Mouse (Mus musculus): ENCODE measurements around the gene Dse. TPM values are rescaled to one million over a fixed set of nuclear protein-coding genes. Genes with fewer than 3 reads are reported as not detected.

Dse gene
- polyA plus RNA-seq, 1 experiment from 2014 or later, result 25.4 TPM

DNA sequence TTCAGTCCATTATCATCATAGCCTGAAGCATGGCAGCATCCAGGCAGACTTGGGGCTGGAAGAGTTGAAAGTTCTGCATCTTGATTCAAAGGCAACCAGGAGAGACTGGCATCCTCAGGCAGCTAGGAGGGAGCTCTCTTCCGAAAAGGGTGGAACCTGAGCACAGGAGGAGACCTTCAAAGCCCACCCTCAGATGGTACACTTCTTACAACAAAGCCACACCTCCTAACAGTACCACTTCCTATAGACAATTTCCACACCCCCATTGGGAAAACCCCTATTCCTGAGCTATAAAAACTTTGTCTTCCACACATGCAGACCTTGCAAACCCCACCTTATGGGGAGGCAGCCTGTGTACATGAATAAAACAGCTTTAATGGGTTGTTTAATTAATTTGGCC is 25.9 kb upstream of the Dse start:
- no peak overlapping the region for H3K4me3 ChIP-seq (ENCODE audit: low read length)
- no peaks in the 10 kb centered on the region for H3K4me1 ChIP-seq (ENCODE audit: insufficient read depth, low read length)
- H3K36me3 ChIP-seq (ENCODE audit: insufficient read depth, low read length), result no peaks in the 10 kb centered on the region
- no peak for ATAC-seq (ENCODE audit: low FRiP score, low TSS enrichment)
- H3K9ac ChIP-seq (replicated peaks; ENCODE audit: low read length), result no peak overlapping the region
- no peaks in the 10 kb centered on the region for H3K27me3 ChIP-seq (ENCODE audit: insufficient read depth, low read length)
- no peak overlapping the region for H3K4me2 ChIP-seq (replicated peaks; ENCODE audit: low read depth, low read length)
- no peak overlapping the region for H3K27ac ChIP-seq (ENCODE audit: low read length)
- H3K9me3 ChIP-seq (ENCODE audit: low read length), result no peaks in the 10 kb centered on the region
- WGBS, result 70% methylated on average over 1 of the region's 1 CpGs

DNA sequence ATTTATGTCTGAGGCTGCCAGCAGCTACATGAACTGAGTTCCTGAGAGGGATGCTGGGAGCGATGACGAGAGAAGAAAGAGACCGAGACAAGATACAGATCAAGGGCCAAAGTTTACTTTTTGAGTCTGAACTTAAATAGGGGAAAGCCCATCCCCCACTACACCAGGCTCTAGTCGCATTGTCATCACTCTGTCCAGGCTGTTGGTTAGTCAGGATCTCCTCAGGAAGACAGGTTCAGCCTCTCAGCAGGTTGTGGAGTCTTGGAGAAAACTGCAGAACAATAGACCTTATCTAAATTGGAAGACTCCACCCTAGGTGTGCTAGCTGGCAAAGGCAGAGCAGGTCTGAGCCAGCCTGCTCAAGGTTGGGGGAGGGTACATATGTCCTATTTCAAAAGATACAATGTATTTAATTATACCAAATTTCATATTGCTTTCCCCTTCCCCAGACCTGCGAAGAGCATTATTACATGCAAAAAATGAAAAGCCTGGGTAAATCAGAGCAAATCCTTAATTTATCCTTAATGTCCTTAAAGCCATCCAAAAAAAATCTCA is 22.7 kb upstream of the Dse start:
- Histone ChIP-seq H3K4me1 (ENCODE audit: insufficient read depth, low read length) (no peaks in the 10 kb centered on the region), H3K4me3 (ENCODE audit: low read length) (no peak overlapping the region), H3K27me3 (ENCODE audit: insufficient read depth, low read length) (no peaks in the 10 kb centered on the region), H3K27ac (ENCODE audit: low read length) (no peak overlapping the region), H3K9ac (replicated peaks; ENCODE audit: low read length) (no peak overlapping the region), H3K36me3 (ENCODE audit: insufficient read depth, low read length) (no peaks in the 10 kb centered on the region), H3K4me2 (replicated peaks; ENCODE audit: low read depth, low read length) (no peak overlapping the region), H3K9me3 (ENCODE audit: low read length) (0 out of 2 replicates have a peak, but pooled peaks cover 2% of the 10 kb centered on the region)
- 50% methylated on average over 5 of the region's 5 CpGs for WGBS
- no peak for ATAC-seq (ENCODE audit: low FRiP score, low TSS enrichment)

DNA sequence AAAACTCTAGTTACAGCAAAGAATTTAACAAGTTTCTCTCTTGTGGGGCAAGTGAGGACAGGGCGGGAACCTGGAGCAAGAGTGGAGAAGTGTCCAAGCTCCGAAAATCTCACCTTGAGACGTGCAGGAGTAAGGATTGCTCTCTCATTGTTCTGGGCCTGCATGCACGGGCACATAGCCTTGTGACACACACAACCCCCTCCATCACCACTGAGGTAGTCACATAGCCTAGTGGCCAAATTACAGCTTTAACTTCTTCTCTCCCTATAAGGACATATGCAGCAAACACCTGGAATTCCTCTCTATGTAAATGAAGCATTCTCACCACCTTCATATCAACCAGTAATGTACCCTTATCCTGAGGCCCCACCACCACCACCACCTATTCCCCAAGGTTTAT is 22.0 kb upstream of the Dse start:
- Histone ChIP-seq H3K9me3 (ENCODE audit: low read length) (0 out of 2 replicates have a peak, but pooled peaks cover 2% of the 10 kb centered on the region), H3K27me3 (ENCODE audit: insufficient read depth, low read length) (no peaks in the 10 kb centered on the region), H3K4me1 (ENCODE audit: insufficient read depth, low read length) (no peaks in the 10 kb centered on the region), H3K4me2 (replicated peaks; ENCODE audit: low read depth, low read length) (no peak overlapping the region), H3K27ac (ENCODE audit: low read length) (no peak overlapping the region), H3K4me3 (ENCODE audit: low read length) (no peak overlapping the region), H3K36me3 (ENCODE audit: insufficient read depth, low read length) (no peaks in the 10 kb centered on the region), H3K9ac (replicated peaks; ENCODE audit: low read length) (no peak overlapping the region)
- 82% methylated on average over 4 of the region's 4 CpGs for WGBS
- ATAC-seq (ENCODE audit: low FRiP score, low TSS enrichment), result no peak

DNA sequence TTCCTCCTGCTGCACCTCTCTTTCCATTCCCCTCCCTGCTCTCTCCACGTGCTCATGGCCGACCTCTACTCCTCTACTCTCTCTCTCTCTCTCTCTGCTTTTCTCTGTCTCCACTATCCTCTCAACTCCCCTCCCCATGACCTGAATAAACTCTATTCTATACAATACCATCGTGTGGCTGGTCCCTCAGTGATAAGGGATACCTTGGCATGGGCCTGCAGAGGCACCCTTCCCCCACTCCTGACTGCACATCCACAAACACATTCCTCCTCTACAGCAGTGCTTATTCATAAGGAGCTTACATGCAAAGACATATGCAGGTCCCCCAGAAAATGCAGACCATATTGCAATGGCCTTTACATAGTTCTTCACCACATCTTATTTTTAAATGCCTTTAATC is 16.1 kb upstream of the Dse start:
- Histone ChIP-seq H3K4me1 (ENCODE audit: insufficient read depth, low read length) (no peaks in the 10 kb centered on the region), H3K36me3 (ENCODE audit: insufficient read depth, low read length) (no peaks in the 10 kb centered on the region), H3K4me2 (replicated peaks; ENCODE audit: low read depth, low read length) (no peak overlapping the region), H3K27ac (ENCODE audit: low read length) (no peak overlapping the region), H3K9ac (replicated peaks; ENCODE audit: low read length) (no peak overlapping the region), H3K4me3 (ENCODE audit: low read length) (no peak overlapping the region), H3K9me3 (ENCODE audit: low read length) (0 out of 2 replicates have a peak, but pooled peaks cover 2% of the 10 kb centered on the region), H3K27me3 (ENCODE audit: insufficient read depth, low read length) (no peaks in the 10 kb centered on the region)
- no peak for ATAC-seq (ENCODE audit: low FRiP score, low TSS enrichment)
- 52% methylated on average over 3 of the region's 3 CpGs for WGBS

DNA sequence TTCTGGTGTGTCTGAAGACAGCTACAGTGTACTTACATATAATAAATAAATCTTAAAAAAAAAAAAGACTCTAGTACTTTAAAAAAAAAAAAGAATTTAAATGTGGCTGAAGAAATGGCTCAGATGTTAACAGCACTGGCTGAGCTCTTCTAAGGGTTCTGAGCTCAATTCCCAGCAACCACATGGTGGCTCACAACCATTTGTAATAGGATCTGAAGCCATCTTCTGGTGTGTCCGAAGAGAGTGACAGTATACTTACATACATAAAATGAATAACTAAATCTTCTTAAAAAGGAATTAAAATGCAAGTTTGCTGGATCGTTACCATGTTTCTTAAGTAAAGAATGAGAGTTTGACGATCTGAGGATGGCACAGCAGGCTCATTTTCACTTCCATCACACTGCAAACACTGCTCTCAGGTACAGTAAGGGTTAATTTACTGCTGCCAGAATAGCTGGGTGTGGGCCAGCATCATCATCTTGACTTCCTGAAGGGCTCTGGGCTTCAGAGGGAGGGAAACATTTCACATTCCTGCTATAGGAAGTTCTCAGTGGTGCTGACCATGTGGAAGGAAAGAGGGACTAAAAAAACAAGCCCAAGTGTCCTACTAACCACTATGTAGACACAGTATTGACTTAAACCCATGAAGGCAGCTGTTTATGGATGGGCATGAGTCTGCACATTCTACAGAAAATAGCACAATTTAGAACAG is 14.6 kb upstream of the Dse start:
- Histone ChIP-seq H3K4me1 (ENCODE audit: insufficient read depth, low read length) (no peaks in the 10 kb centered on the region), H3K4me2 (replicated peaks; ENCODE audit: low read depth, low read length) (no peak overlapping the region), H3K9ac (replicated peaks; ENCODE audit: low read length) (no peak overlapping the region), H3K27ac (ENCODE audit: low read length) (no peak overlapping the region), H3K27me3 (ENCODE audit: insufficient read depth, low read length) (no peaks in the 10 kb centered on the region), H3K36me3 (ENCODE audit: insufficient read depth, low read length) (no peaks in the 10 kb centered on the region), H3K9me3 (ENCODE audit: low read length) (no peaks in the 10 kb centered on the region), H3K4me3 (ENCODE audit: low read length) (no peak overlapping the region)
- WGBS, result 63% methylated on average over 3 of the region's 3 CpGs
- ATAC-seq (ENCODE audit: low FRiP score, low TSS enrichment), result peak; percentile 42; the same call in 1 of the 2 replicates

GRCm38 (mm10) chr10:34218191-34218590 is 10.7 kb upstream of the Dse start:
- no peak overlapping the region for H3K4me3 ChIP-seq (ENCODE audit: low read length)
- no peaks in the 10 kb centered on the region for H3K4me1 ChIP-seq (ENCODE audit: insufficient read depth, low read length)
- no peaks in the 10 kb centered on the region for H3K36me3 ChIP-seq (ENCODE audit: insufficient read depth, low read length)
- 90% methylated on average over 3 of the region's 3 CpGs for WGBS
- no peak overlapping the region for H3K27ac ChIP-seq (ENCODE audit: low read length)
- no peak overlapping the region for H3K9ac ChIP-seq (replicated peaks; ENCODE audit: low read length)
- no peak overlapping the region for H3K4me2 ChIP-seq (replicated peaks; ENCODE audit: low read depth, low read length)
- H3K27me3 ChIP-seq (ENCODE audit: insufficient read depth, low read length), result no peaks in the 10 kb centered on the region
- ATAC-seq (ENCODE audit: low FRiP score, low TSS enrichment), result no peak
- H3K9me3 ChIP-seq (ENCODE audit: low read length), result no peaks in the 10 kb centered on the region

DNA sequence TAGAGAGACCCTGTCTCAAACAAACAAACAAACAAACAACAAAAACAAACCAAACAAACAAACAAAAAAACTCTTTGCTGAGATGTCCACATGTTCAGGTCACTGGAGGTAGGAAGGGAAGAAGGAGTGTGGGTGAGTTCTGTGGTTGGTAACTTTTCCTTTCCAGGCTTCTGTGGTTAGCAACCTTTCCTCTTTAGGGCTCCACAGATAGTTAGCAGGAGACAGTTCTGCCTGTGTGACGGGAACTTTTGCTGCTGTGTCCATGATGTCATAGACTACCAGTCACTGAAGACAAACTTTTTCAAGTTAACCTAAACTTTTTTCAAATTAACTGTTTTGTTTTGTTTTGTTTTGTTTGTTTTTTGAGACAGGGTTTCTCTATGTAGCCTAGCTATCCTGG is 8.2 kb upstream of the Dse start:
- Histone ChIP-seq H3K4me2 (replicated peaks; ENCODE audit: low read depth, low read length) (no peak overlapping the region), H3K9ac (replicated peaks; ENCODE audit: low read length) (no peak overlapping the region), H3K27me3 (ENCODE audit: insufficient read depth, low read length) (no peaks in the 10 kb centered on the region), H3K36me3 (ENCODE audit: insufficient read depth, low read length) (no peaks in the 10 kb centered on the region), H3K4me3 (ENCODE audit: low read length) (no peak overlapping the region), H3K9me3 (ENCODE audit: low read length) (no peaks in the 10 kb centered on the region), H3K4me1 (ENCODE audit: insufficient read depth, low read length) (no peaks in the 10 kb centered on the region), H3K27ac (ENCODE audit: low read length) (no peak overlapping the region)
- no peak for ATAC-seq (ENCODE audit: low FRiP score, low TSS enrichment)
- 90% methylated on average over 1 of the region's 1 CpGs for WGBS

GRCm38 (mm10) chr10:34209951-34210350 is 2.4 kb upstream of the Dse start:
- Histone ChIP-seq H3K36me3 (ENCODE audit: insufficient read depth, low read length) (no peaks in the 10 kb centered on the region), H3K4me1 (ENCODE audit: insufficient read depth, low read length) (no peaks in the 10 kb centered on the region), H3K4me2 (replicated peaks; ENCODE audit: low read depth, low read length) (no peak overlapping the region), H3K4me3 (ENCODE audit: low read length) (no peak overlapping the region), H3K9me3 (ENCODE audit: low read length) (no peaks in the 10 kb centered on the region), H3K27ac (ENCODE audit: low read length) (no peak overlapping the region), H3K9ac (replicated peaks; ENCODE audit: low read length) (no peak overlapping the region), H3K27me3 (ENCODE audit: insufficient read depth, low read length) (no peaks in the 10 kb centered on the region)
- no peak for ATAC-seq (ENCODE audit: low FRiP score, low TSS enrichment)

DNA sequence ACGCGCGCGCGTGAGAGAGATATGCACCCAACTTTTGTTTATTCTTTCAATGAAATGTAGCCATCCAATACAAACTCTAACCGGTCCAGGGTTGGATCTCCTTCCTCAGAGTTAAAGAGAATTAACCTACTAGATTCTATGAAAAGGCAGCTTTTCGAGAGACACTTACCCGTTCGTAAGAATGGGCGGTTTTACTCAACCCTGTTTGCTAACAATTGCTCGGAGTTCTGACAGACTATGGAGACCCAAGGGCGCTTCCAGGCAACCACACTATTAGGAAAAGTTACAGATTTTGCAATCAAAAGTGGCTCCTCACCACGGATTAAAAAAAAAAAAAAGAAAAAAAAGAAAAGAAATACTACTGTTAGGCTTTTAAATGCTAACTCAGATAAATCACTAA is 516 bp upstream of the Dse start:
- ATAC-seq (ENCODE audit: low FRiP score, low TSS enrichment), result no peak
- Histone ChIP-seq H3K4me1 (ENCODE audit: insufficient read depth, low read length) (no peaks in the 10 kb centered on the region), H3K36me3 (ENCODE audit: insufficient read depth, low read length) (no peaks in the 10 kb centered on the region), H3K9me3 (ENCODE audit: low read length) (no peaks in the 10 kb centered on the region), H3K27me3 (ENCODE audit: insufficient read depth, low read length) (no peaks in the 10 kb centered on the region), H3K27ac (ENCODE audit: low read length) (peak overlapping the region; percentile 88; the same call in 1 of the 2 replicates), H3K4me3 (ENCODE audit: low read length) (peak overlapping the region; percentile 78), H3K4me2 (replicated peaks; ENCODE audit: low read depth, low read length) (peak overlapping the region; percentile 61), H3K9ac (replicated peaks; ENCODE audit: low read length) (0 out of 2 replicates have a peak overlapping the region, but pooled peaks have one; percentile 53)
- WGBS, result 10% methylated on average over 13 of the region's 13 CpGs

DNA sequence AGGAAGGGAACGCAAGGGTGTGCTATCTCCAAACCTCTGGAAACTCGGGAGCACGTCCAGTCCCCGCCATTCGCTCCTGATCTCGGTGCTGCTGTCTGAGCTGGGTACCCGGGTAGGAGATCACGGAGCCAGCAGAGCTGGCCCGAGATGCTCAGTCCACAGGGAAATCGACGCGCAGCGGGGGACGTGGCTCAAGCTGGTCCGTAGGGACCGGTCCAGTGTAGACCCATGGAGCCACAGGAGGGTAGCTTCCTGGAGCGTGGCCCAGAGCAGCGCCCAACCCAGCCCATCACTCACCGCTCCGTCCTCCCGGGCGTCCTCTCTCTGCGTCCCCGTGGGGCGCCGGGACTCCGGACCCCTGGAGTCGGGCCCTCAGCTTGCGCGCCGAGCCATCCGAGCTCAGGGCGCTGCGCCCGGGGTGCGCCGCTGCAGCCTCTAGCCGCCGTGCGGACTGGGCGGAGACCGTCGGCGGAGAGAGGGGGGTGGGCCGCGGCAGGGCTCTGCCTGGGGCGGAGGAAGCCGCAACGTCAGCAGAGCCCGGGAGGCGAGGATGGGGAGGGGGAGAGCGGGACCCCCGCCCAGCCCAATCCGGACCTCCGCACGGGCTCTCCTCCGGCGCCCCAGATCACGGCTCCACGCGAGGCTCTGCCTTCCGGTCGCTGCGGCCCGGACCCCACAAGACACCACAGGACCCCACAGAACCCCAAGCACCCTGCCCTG is 572 bp downstream of the Dse start:
- H3K27me3 ChIP-seq (ENCODE audit: insufficient read depth, low read length), result no peaks in the 10 kb centered on the region
- no peaks in the 10 kb centered on the region for H3K9me3 ChIP-seq (ENCODE audit: low read length)
- 0 out of 2 replicates have a peak, but pooled peaks cover 4% of the 10 kb centered on the region for H3K4me1 ChIP-seq (ENCODE audit: insufficient read depth, low read length)
- ATAC-seq (ENCODE audit: low FRiP score, low TSS enrichment), result peak; percentile 98
- WGBS, result 0% methylated on average over 53 of the region's 65 CpGs
- H3K4me3 ChIP-seq (ENCODE audit: low read length), result peak overlapping the region; percentile 78
- H3K36me3 ChIP-seq (ENCODE audit: insufficient read depth, low read length), result no peaks in the 10 kb centered on the region
- peak overlapping the region; percentile 88 for H3K27ac ChIP-seq (ENCODE audit: low read length)
- H3K9ac ChIP-seq (replicated peaks; ENCODE audit: low read length), result peak overlapping the region; percentile 89
- H3K4me2 ChIP-seq (replicated peaks; ENCODE audit: low read depth, low read length), result peak overlapping the region; percentile 61
